Mouse (Mus musculus): Measurements from ENCODE around the gene Sdcbp2. TPM values are rescaled to one million over a fixed set of nuclear protein-coding genes. Genes with fewer than 3 reads are reported as not detected.

Sdcbp2 gene
- polyA plus RNA-seq, 1 experiment from 2014 or later: 0.67 TPM

Other genes with a start within 250 kb of the Sdcbp2 start
- not detected in 2 replicates for gene 4921509C19Rik, start 96.5 kb upstream of the Sdcbp2 start, polyA plus RNA-seq (2015; fragmentation: Nextera tagmentation; extraction: Ambion mirVana)
- gene Nsfl1c, start 78.4 kb upstream of the Sdcbp2 start, polyA plus RNA-seq (2015; fragmentation: Nextera tagmentation; extraction: Ambion mirVana): 285 and 292 TPM in 2 replicates
- 586 and 594 TPM in 2 replicates for gene Fkbp1a, start 30.1 kb upstream of the Sdcbp2 start, polyA plus RNA-seq (2015; fragmentation: Nextera tagmentation; extraction: Ambion mirVana)
- 20.5 and 22.5 TPM in 2 replicates for gene Snph, start 60.0 kb downstream of the Sdcbp2 start, polyA plus RNA-seq (2015; fragmentation: Nextera tagmentation; extraction: Ambion mirVana)
- gene Rad21l, start 95.9 kb downstream of the Sdcbp2 start, polyA plus RNA-seq (2015; fragmentation: Nextera tagmentation; extraction: Ambion mirVana): 0.17 and 0.26 TPM in 2 replicates
- 29.9 and 32.3 TPM in 2 replicates for gene Tmem74b, start 129.4 kb downstream of the Sdcbp2 start, polyA plus RNA-seq (2015; fragmentation: Nextera tagmentation; extraction: Ambion mirVana)
- gene Psmf1, start 171.6 kb downstream of the Sdcbp2 start, polyA plus RNA-seq (2015; fragmentation: Nextera tagmentation; extraction: Ambion mirVana): 61.6 and 66.6 TPM in 2 replicates

All from midbrain, embryonic 15.5 days (tissue).